Mouse (Mus musculus) brain, embryonic 14.5 days (tissue): ENCODE data around the gene Rtn3. TPM values are rescaled to one million over a fixed set of nuclear protein-coding genes. Genes with fewer than 3 reads are reported as not detected.

ENCODE experiments used
- DNase-seq: peaks from one replicate; pipeline ENCODE4 v3.0.0-alpha.2; 2011; ENCODE audit warnings: low read depth
- CTCF ChIP-seq: fragments of 200-500 bp; IDR thresholded peaks from 2 replicates; pipeline ENCODE4 v1.5.1; 2012; ENCODE audit warnings: inconsistent platforms, mild to moderate bottlenecking, moderate library complexity, borderline replicate concordance; ENCODE audit not compliant: insufficient read depth, insufficient read length; ENCODE audit errors: extremely low read depth
- POLR2A ChIP-seq: fragments of 200-500 bp; IDR thresholded peaks from 2 replicates; pipeline ENCODE4 v1.6.1; 2012; ENCODE audit warnings: mild to moderate bottlenecking, inconsistent platforms, borderline replicate concordance; ENCODE audit not compliant: poor library complexity, insufficient read depth, insufficient read length, severe bottlenecking; ENCODE audit errors: extremely low read depth
- polyA plus RNA-seq: library from polyadenylated mRNA; depleted of rRNA; stranded (reverse); fragments of >200 nt; gene quantifications from 2 replicates; pipeline ENCODE4 v1.2.3, GENCODE M21; 2012; rRNA removed

Gene Rtn3
- polyA plus RNA-seq, 1 experiment = 508 TPM

- TF ChIP-seq CTCF (no peak), POLR2A (peak; percentile 76)
- DNase-seq = peak; percentile 98
Measured at GRCm38 (mm10) chr19:7382903-7383865, 99.9 kb downstream of the Rtn3 start, which contains the start of gene Spindoc. TSS of gene Spindoc (minus strand) at chr19:7382994.

GRCm38 (mm10) chr19:7382248-7382902 lies 100.7 kb downstream of the Rtn3 start:
- TF ChIP-seq POLR2A (no peak), CTCF (no peak)

GRCm38 (mm10) chr19:7381906-7382247 lies 101.2 kb downstream of the Rtn3 start:
- no peak for TF ChIP-seq POLR2A
- TF ChIP-seq CTCF = no peak
- no peak for DNase-seq

More at GRCm38 (mm10) chr19:7382248-7382902, 100.7 kb downstream of the Rtn3 start:
- DNase-seq = peak; percentile 77

GRCm38 (mm10) chr19:7377639-7378038 lies 105.4 kb downstream of the Rtn3 start:
- no peak for DNase-seq
- no peak for TF ChIP-seq POLR2A

Other genes starting within 250 kb of the Rtn3 start
- 74.8 and 79.2 TPM in 2 replicates for gene Naa40, start 242.1 kb downstream of the Rtn3 start, polyA plus RNA-seq
- 134 and 211 TPM in 2 replicates for gene Rcor2, start 216.0 kb downstream of the Rtn3 start, polyA plus RNA-seq
- gene Mark2, start 141.4 kb downstream of the Rtn3 start, polyA plus RNA-seq = 70.4 and 98.0 TPM in 2 replicates
- 48.2 and 49.2 TPM in 2 replicates for gene Spindoc, start 100.3 kb downstream of the Rtn3 start, polyA plus RNA-seq
- 162 and 167 TPM in 2 replicates for gene 2700081O15Rik, start 65.7 kb downstream of the Rtn3 start, polyA plus RNA-seq
- gene Atl3, start 10.8 kb upstream of the Rtn3 start, polyA plus RNA-seq = 13.3 and 16.6 TPM in 2 replicates
- 3.2 and 3.5 TPM in 2 replicates for gene Pla2g16, start 74.2 kb upstream of the Rtn3 start, polyA plus RNA-seq
- 0.68 and 0.72 TPM in 2 replicates for gene Lgals12, start 123.9 kb upstream of the Rtn3 start, polyA plus RNA-seq
- 0.15 TPM in 1 of 2 replicates, not detected in the other for gene Hrasls5, start 129.3 kb upstream of the Rtn3 start, polyA plus RNA-seq
- 0.14 and 0.22 TPM in 2 replicates for gene Slc22a19, start 228.0 kb upstream of the Rtn3 start, polyA plus RNA-seq